9 mouse cellular contexts compared by ENCODE assay signal in genomic region chr9:108842989-108843388, GRCm38 (mm10). TPM values are rescaled to one million over a fixed set of nuclear protein-coding genes. Genes with fewer than 3 reads are reported as not detected.
DNase-seq lines count a peak whose midpoint lies in the region; ATAC-seq and TF ChIP-seq lines count a peak whose summit lies in the region.
"Had no signal": no experiment of that assay in that cellular context is flagged by ENCODE, and none has a peak within 500 bp of the region (broad histone marks: within the 10 kb centered on the region; RNA-seq: fewer than 3 reads in every experiment).

No protein-coding gene starts in this region.

- no peak overlapping the region for H3K9ac ChIP-seq in liver, adult 2 months (ENCODE audit: low read depth, low read length)
- H3K9ac ChIP-seq in heart, embryonic 11.5 days (ENCODE audit: low read depth, low read length): no peak overlapping the region
- H3K9ac ChIP-seq in kidney, embryonic 16.5 days (replicated peaks; ENCODE audit: low read length): no peak overlapping the region
- H3K9ac ChIP-seq in liver, embryonic 13.5 days: no peak overlapping the region

- ATAC-seq in heart, embryonic 11.5 days (replicated peaks; ENCODE audit: insufficient number of reproducible peaks, low FRiP score, low TSS enrichment): peak; percentile 19; the same call in 1 of the 2 replicates
- ATAC-seq in kidney, embryonic 16.5 days (ENCODE audit: low FRiP score, low TSS enrichment): peak; percentile 59; the same call in 1 of the 2 replicates
- ATAC-seq in liver, embryonic 13.5 days (ENCODE audit: low read depth): 0 out of 2 replicates have a peak, but pooled peaks have one; percentile 16

- 13% methylated on average over 14 of the region's 14 CpGs for WGBS in liver, adult 2 months
- 18% methylated on average over 14 of the region's 14 CpGs for WGBS in embryonic facial prominence, embryonic 10.5 days
- 11% methylated on average over 14 of the region's 14 CpGs for WGBS in heart, embryonic 11.5 days (ENCODE audit: insufficient replicate concordance)
- 14% methylated on average over 14 of the region's 14 CpGs for WGBS in kidney, embryonic 16.5 days
- 22% methylated on average over 14 of the region's 14 CpGs for WGBS in liver, embryonic 13.5 days (ENCODE audit: insufficient replicate concordance)

- no peaks in the 10 kb centered on the region for H3K36me3 ChIP-seq in liver, adult 2 months (ENCODE audit: control insufficient read depth, insufficient read depth, low read length)
- peaks cover 8% of the 10 kb centered on the region; the same call in 1 of the 2 replicates for H3K36me3 ChIP-seq in embryonic facial prominence, embryonic 10.5 days (replicated peaks)
- no peaks in the 10 kb centered on the region for H3K36me3 ChIP-seq in heart, embryonic 11.5 days (ENCODE audit: control insufficient read depth, insufficient read depth, low read length)
- H3K36me3 ChIP-seq in kidney, embryonic 16.5 days (ENCODE audit: insufficient read depth, low read length): no peaks in the 10 kb centered on the region
- H3K36me3 ChIP-seq in liver, embryonic 13.5 days: no peaks in the 10 kb centered on the region
- H3K36me3 ChIP-seq: G1E had no signal

- TF ChIP-seq POLR2A in liver, adult 2 months (IDR thresholded peaks at IDR 0.05; ENCODE audit: extremely low read depth, insufficient read depth, low read length): no peak

- no peak overlapping the region for H3K4me3 ChIP-seq in liver, adult 2 months (ENCODE audit: insufficient read depth, low read depth, low read length)
- H3K4me3 ChIP-seq in embryonic facial prominence, embryonic 10.5 days: peak overlapping the region; percentile 38
- H3K4me3 ChIP-seq in heart, embryonic 11.5 days (ENCODE audit: low read depth, low read length): no peak overlapping the region
- no peak overlapping the region for H3K4me3 ChIP-seq in kidney, embryonic 16.5 days (ENCODE audit: low read length)
- H3K4me3 ChIP-seq in liver, embryonic 13.5 days (replicated peaks): no peak overlapping the region

- no peaks in the 10 kb centered on the region for H3K4me1 ChIP-seq in liver, adult 2 months (ENCODE audit: control insufficient read depth, insufficient read depth, low read length)
- peaks cover 16% of the 10 kb centered on the region for H3K4me1 ChIP-seq in embryonic facial prominence, embryonic 10.5 days
- no peaks in the 10 kb centered on the region for H3K4me1 ChIP-seq in heart, embryonic 11.5 days (ENCODE audit: control insufficient read depth, insufficient read depth, low read length)
- H3K4me1 ChIP-seq in kidney, embryonic 16.5 days (ENCODE audit: insufficient read depth, low read length): no peaks in the 10 kb centered on the region
- no peaks in the 10 kb centered on the region for H3K4me1 ChIP-seq in liver, embryonic 13.5 days (replicated peaks)

- H3K79me2 ChIP-seq in liver, adult 2 months (ENCODE audit: control insufficient read depth, insufficient read depth, low read length): no peaks in the 10 kb centered on the region

- no peak overlapping the region for H3K27ac ChIP-seq in liver, adult 2 months (replicated peaks; ENCODE audit: insufficient read depth, low read depth, low read length)
- no peak overlapping the region for H3K27ac ChIP-seq in embryonic facial prominence, embryonic 10.5 days (replicated peaks)
- H3K27ac ChIP-seq in heart, embryonic 11.5 days (ENCODE audit: low read depth, low read length): no peak overlapping the region
- no peak overlapping the region for H3K27ac ChIP-seq in kidney, embryonic 16.5 days (ENCODE audit: low read length)
- H3K27ac ChIP-seq in liver, embryonic 13.5 days: no peak overlapping the region

- peak; percentile 59 for DNase-seq in liver, adult 2 months (ENCODE audit: extremely low read depth, low read depth, low spot score)
- no peak for DNase-seq in liver
- peak; percentile 29 for DNase-seq in embryonic facial prominence, embryonic 10.5 days (ENCODE audit: low spot score)
- no peak for DNase-seq in liver, embryonic 13.5 days
- peak; percentile 65 for DNase-seq in right cerebral cortex, adult 18-20 months
- DNase-seq in thymus, postnatal 25 days: no peak

- TF ChIP-seq CTCF in liver, adult 2 months (IDR thresholded peaks at IDR 0.05; ENCODE audit: low read depth, low read length): peak; percentile 52

- H3K4me2 ChIP-seq in heart, embryonic 11.5 days: peak overlapping the region; percentile 37
- peak overlapping the region; percentile 40 for H3K4me2 ChIP-seq in kidney, embryonic 16.5 days (replicated peaks; ENCODE audit: low read depth, low read length)
- H3K4me2 ChIP-seq in liver, embryonic 13.5 days: peak overlapping the region; percentile 32

- H3K27me3 ChIP-seq in liver, adult 2 months (ENCODE audit: control insufficient read depth, insufficient read depth, low read length): no peaks in the 10 kb centered on the region
- peaks cover 25% of the 10 kb centered on the region for H3K27me3 ChIP-seq in embryonic facial prominence, embryonic 10.5 days (replicated peaks; ENCODE audit: low read depth, poor library complexity, severe bottlenecking)
- peaks cover 22% of the 10 kb centered on the region for H3K27me3 ChIP-seq in heart, embryonic 11.5 days (ENCODE audit: control insufficient read depth, insufficient read depth, low read length)
- H3K27me3 ChIP-seq in kidney, embryonic 16.5 days (ENCODE audit: insufficient read depth, low read length): peaks cover 12% of the 10 kb centered on the region
- peaks cover 32% of the 10 kb centered on the region for H3K27me3 ChIP-seq in liver, embryonic 13.5 days

- no peaks in the 10 kb centered on the region for H3K9me3 ChIP-seq in embryonic facial prominence, embryonic 10.5 days
- no peaks in the 10 kb centered on the region for H3K9me3 ChIP-seq in heart, embryonic 11.5 days (replicated peaks; ENCODE audit: control insufficient read depth, low read length)
- H3K9me3 ChIP-seq in kidney, embryonic 16.5 days (ENCODE audit: low read length): no peaks in the 10 kb centered on the region
- H3K9me3 ChIP-seq in liver, embryonic 13.5 days (replicated peaks): no peaks in the 10 kb centered on the region
- H3K9me3 ChIP-seq: G1E had no signal

RNA-seq across cellular contexts. Expression of gene Slc26a6, which starts 10.1 kb away (rescaled TPM):
- 5.5 and 5.6 TPM in 2 replicates for total RNA-seq in liver, adult 2 months (2014; rRNA removed)
- polyA plus RNA-seq in liver, adult 2 months (2012; rRNA removed): 5.4 and 6.7 TPM in 2 replicates
- polyA plus RNA-seq in embryonic facial prominence, embryonic 10.5 days (2016; fragmentation: Nextera tagmentation; extraction: Ambion mirVana): 13.3 and 14.0 TPM in 2 replicates
- polyA plus RNA-seq in heart, embryonic 11.5 days (2014; fragmentation: Nextera tagmentation; extraction: Ambion mirVana): 6.3 and 7.0 TPM in 2 replicates
- polyA plus RNA-seq in kidney, embryonic 16.5 days (2015; fragmentation: Nextera tagmentation; extraction: Ambion mirVana): 14.4 and 15.3 TPM in 2 replicates
- 6.7 and 8.6 TPM in 2 replicates for polyA plus RNA-seq in liver, embryonic 13.5 days (2015; fragmentation: Nextera tagmentation; extraction: Ambion mirVana)

RNA-seq across cellular contexts. Expression of gene Celsr3, which starts 16.9 kb away (rescaled TPM):
- under 0.01 TPM in 1 of 2 replicates, not detected in the other for total RNA-seq in liver, adult 2 months (2014; rRNA removed)
- polyA plus RNA-seq in liver, adult 2 months (2012; rRNA removed): not detected in 2 replicates
- polyA plus RNA-seq in embryonic facial prominence, embryonic 10.5 days (2016; fragmentation: Nextera tagmentation; extraction: Ambion mirVana): 1.6 and 1.7 TPM in 2 replicates
- polyA plus RNA-seq in heart, embryonic 11.5 days (2014; fragmentation: Nextera tagmentation; extraction: Ambion mirVana): 0.04 and 0.10 TPM in 2 replicates
- polyA plus RNA-seq in kidney, embryonic 16.5 days (2015; fragmentation: Nextera tagmentation; extraction: Ambion mirVana): 0.12 and 0.26 TPM in 2 replicates
- 0.03 TPM in 2 replicates for polyA plus RNA-seq in liver, embryonic 13.5 days (2015; fragmentation: Nextera tagmentation; extraction: Ambion mirVana)
- polyA plus RNA-seq: G1E had no signal

RNA-seq across cellular contexts. Expression of gene Nckipsd, which starts 34.8 kb away (rescaled TPM):
- 2.2 and 2.8 TPM in 2 replicates for total RNA-seq in liver, adult 2 months (2014; rRNA removed)
- 5.8 and 7.7 TPM in 2 replicates for polyA plus RNA-seq in liver, adult 2 months (2012; rRNA removed)
- 14.8 and 15.0 TPM in 2 replicates for polyA plus RNA-seq in embryonic facial prominence, embryonic 10.5 days (2016; fragmentation: Nextera tagmentation; extraction: Ambion mirVana)
- 7.3 and 9.5 TPM in 2 replicates for polyA plus RNA-seq in heart, embryonic 11.5 days (2014; fragmentation: Nextera tagmentation; extraction: Ambion mirVana)
- 17.7 and 23.6 TPM in 2 replicates for polyA plus RNA-seq in kidney, embryonic 16.5 days (2015; fragmentation: Nextera tagmentation; extraction: Ambion mirVana)
- polyA plus RNA-seq in liver, embryonic 13.5 days (2015; fragmentation: Nextera tagmentation; extraction: Ambion mirVana): 3.9 and 5.9 TPM in 2 replicates

RNA-seq across cellular contexts. Expression of gene Ip6k2, which starts 59.4 kb away (rescaled TPM):
- total RNA-seq in liver, adult 2 months (2014; rRNA removed): 78.6 and 87.2 TPM in 2 replicates
- 47.1 and 52.8 TPM in 2 replicates for polyA plus RNA-seq in liver, adult 2 months (2012; rRNA removed)
- 94.0 and 103 TPM in 2 replicates for polyA plus RNA-seq in embryonic facial prominence, embryonic 10.5 days (2016; fragmentation: Nextera tagmentation; extraction: Ambion mirVana)
- 44.3 and 48.7 TPM in 2 replicates for polyA plus RNA-seq in heart, embryonic 11.5 days (2014; fragmentation: Nextera tagmentation; extraction: Ambion mirVana)
- 100 and 109 TPM in 2 replicates for polyA plus RNA-seq in kidney, embryonic 16.5 days (2015; fragmentation: Nextera tagmentation; extraction: Ambion mirVana)
- 11.5 and 11.6 TPM in 2 replicates for polyA plus RNA-seq in liver, embryonic 13.5 days (2015; fragmentation: Nextera tagmentation; extraction: Ambion mirVana)

Comparison
In these comparisons a context has a peak if more than half of its experiments do, and no peak if none do; other contexts are left out.
1. DNase-seq: peak in liver, adult 2 months (single experiment), embryonic facial prominence, embryonic 10.5 days (single experiment) and right cerebral cortex, adult 18-20 months (single experiment); none in liver (single experiment), liver, embryonic 13.5 days (single experiment) and thymus, postnatal 25 days (single experiment).
2. Peak in every context shown above with its lines, with median percentiles within 50 percentile points of each other: ATAC-seq and H3K4me2 ChIP-seq.